Mouse (Mus musculus) embryo, embryonic 10 days (tissue): ENCODE data around the gene Gbp10.
"Not testable (repeated sequence)": the region's sequence is repeated elsewhere in the genome, so short reads cannot be mapped to it uniquely, and the experiment has no call there.

Experiments
- DNase-seq: peaks from one replicate; pipeline ENCODE4 v3.0.0-alpha.2; 2015; ENCODE audit warnings: low spot score

Gene Gbp10

GRCm38 (mm10) chr5:105239483-105240047 is at the start of gene Gbp10:
TSS of gene Gbp10 (minus strand) at chr5:105239533.
- DNase-seq: peak; percentile 18

GRCm38 (mm10) chr5:105260673-105261072 is 21.3 kb upstream of the Gbp10 start:
- DNase-seq: not testable (repeated sequence)

GRCm38 (mm10) chr5:105252491-105252890 is 13.2 kb upstream of the Gbp10 start:
- no peak for DNase-seq

GRCm38 (mm10) chr5:105244741-105245140 is 5.4 kb upstream of the Gbp10 start:
- DNase-seq: not testable (repeated sequence)

- DNase-seq: not testable (repeated sequence)
Measured at GRCm38 (mm10) chr5:105240982-105241381, 1.6 kb upstream of the Gbp10 start.

- DNase-seq: not testable (repeated sequence)
Measured at GRCm38 (mm10) chr5:105238402-105238801, 931 bp downstream of the Gbp10 start.

- not testable (repeated sequence) for DNase-seq
Measured at GRCm38 (mm10) chr5:105236040-105236439, 3.3 kb downstream of the Gbp10 start.

GRCm38 (mm10) chr5:105208957-105209356 is 30.4 kb downstream of the Gbp10 start:
- not testable (repeated sequence) for DNase-seq

- DNase-seq: not testable (repeated sequence)
Measured at GRCm38 (mm10) chr5:105200791-105201355, 38.5 kb downstream of the Gbp10 start.

GRCm38 (mm10) chr5:105199149-105199548 is 40.2 kb downstream of the Gbp10 start:
- not testable (repeated sequence) for DNase-seq

GRCm38 (mm10) chr5:105197915-105198560 is 41.3 kb downstream of the Gbp10 start:
- peak; percentile 3 for DNase-seq

- DNase-seq: not testable (repeated sequence)
Measured at GRCm38 (mm10) chr5:105196308-105196707, 43.0 kb downstream of the Gbp10 start.

GRCm38 (mm10) chr5:105192536-105192935 is 46.8 kb downstream of the Gbp10 start:
- not testable (repeated sequence) for DNase-seq

- DNase-seq: no peak
Measured at GRCm38 (mm10) chr5:105181446-105181845, 57.9 kb downstream of the Gbp10 start.
